Mouse (Mus musculus) MEL (cell line): ENCODE measurements around the gene C5ar2. TPM values are rescaled to one million over a fixed set of nuclear protein-coding genes. Genes with fewer than 3 reads are reported as not detected.
A peak's percentile ranks its signal among the peaks of the same experiment; 100 is the strongest.

ENCODE experiments used
- DNase-seq: peaks from one replicate; pipeline ENCODE4 v3.0.0; 2011; ENCODE audit warnings: low read depth, low spot score
- H3K27ac ChIP-seq: 2 replicates; pipeline ENCODE4 v1.5.1; 2012; ENCODE audit warnings: low read depth, mild to moderate bottlenecking, control low read depth, low read length, moderate library complexity; ENCODE audit not compliant: control insufficient read depth
- H3K27me3 ChIP-seq, 2 experiments: fragments of 150-350 bp in 1 of 2; sonication (generic) in 1 of 2; 2 replicates each; pipeline ENCODE4 v1.6.1; 2012; ENCODE audit warnings: low read length in 2 of 2, mild to moderate bottlenecking in 2 of 2, improper control_type of control experiment in 1 of 2, moderate library complexity in 1 of 2; ENCODE audit not compliant: insufficient read depth in 2 of 2, control insufficient read depth in 1 of 2
- H3K36me3 ChIP-seq, 2 experiments: 2 replicates each; pipeline ENCODE4 v1.6.1; 2012 to 2014; ENCODE audit warnings: low read length in 2 of 2, improper control_type of control experiment in 1 of 2, inconsistent platforms in 1 of 2, mild to moderate bottlenecking in 1 of 2; ENCODE audit not compliant: insufficient read depth in 2 of 2, control insufficient read depth in 1 of 2
- H3K4me1 ChIP-seq, 2 experiments: fragments of 150-350 bp in 1 of 2; sonication (generic) in 1 of 2; 2 replicates each; pipeline ENCODE4 v1.6.1; 2012; ENCODE audit warnings: low read length in 2 of 2, improper control_type of control experiment in 1 of 2, mild to moderate bottlenecking in 1 of 2; ENCODE audit not compliant: insufficient read depth in 2 of 2, control insufficient read depth in 1 of 2
- H3K4me3 ChIP-seq, 2 experiments: fragments of 150-350 bp in 1 of 2; sonication (generic) in 1 of 2; 2 replicates each; pipeline ENCODE4 v1.5.1; 2012; ENCODE audit warnings: low read depth in 2 of 2, low read length in 2 of 2, mild to moderate bottlenecking in 2 of 2, moderate library complexity in 2 of 2, control low read depth in 1 of 2, improper control_type of control experiment in 1 of 2; ENCODE audit not compliant: control insufficient read depth in 1 of 2, insufficient read depth in 1 of 2
- H3K79me2 ChIP-seq: 2 replicates; pipeline ENCODE4 v1.6.1; 2012; ENCODE audit warnings: mild to moderate bottlenecking, low read length, moderate library complexity; ENCODE audit not compliant: control insufficient read depth, poor library complexity, insufficient read depth
- H3K9ac ChIP-seq: 2 replicates; pipeline ENCODE4 v1.6.1; 2012; ENCODE audit warnings: low read depth, mild to moderate bottlenecking, control low read depth, low read length, moderate library complexity; ENCODE audit not compliant: control insufficient read depth, poor library complexity, severe bottlenecking
- H3K9me3 ChIP-seq: fragments of 150-350 bp; sonication (generic); replicated peaks from 2 replicates; pipeline ENCODE4 v1.6.1; 2012; ENCODE audit warnings: mild to moderate bottlenecking, low read length, improper control_type of control experiment, moderate library complexity; ENCODE audit not compliant: insufficient read depth
- BHLHE40 ChIP-seq: IDR thresholded peaks from 2 replicates; pipeline ENCODE4 v1.6.1; 2012; ENCODE audit warnings: low read depth, mild to moderate bottlenecking, inconsistent platforms, low read length, improper control_type of control experiment, borderline replicate concordance
- CHD1 ChIP-seq: IDR thresholded peaks from 2 replicates; pipeline ENCODE4 v1.6.1; 2012; ENCODE audit warnings: low read depth, mild to moderate bottlenecking, inconsistent platforms, low read length, improper control_type of control experiment
- CHD2 ChIP-seq: IDR thresholded peaks from 2 replicates; pipeline ENCODE4 v1.6.1; 2011; ENCODE audit warnings: low read length, improper control_type of control experiment
- CTCF ChIP-seq, 3 experiments: IDR thresholded peaks in 2 of 3; conservative IDR thresholded peaks in 1 of 3; 2 replicates each; pipeline ENCODE4 v1.5.1; 2011 to 2012; ENCODE audit warnings: low read length in 3 of 3, low read depth in 2 of 3, mild to moderate bottlenecking in 2 of 3, improper control_type of control experiment in 1 of 3, inconsistent platforms in 1 of 3, mixed read lengths in 1 of 3, moderate library complexity in 1 of 3; ENCODE audit not compliant: control insufficient read depth in 1 of 3, insufficient read depth in 1 of 3, poor library complexity in 1 of 3, severe bottlenecking in 1 of 3
- E2F4 ChIP-seq: IDR thresholded peaks from 2 replicates; pipeline ENCODE4 v1.6.1; 2011; ENCODE audit warnings: low read depth, low read length, improper control_type of control experiment, borderline replicate concordance
- ELF1 ChIP-seq: IDR thresholded peaks from 2 replicates; pipeline ENCODE4 v1.6.1; 2014; ENCODE audit warnings: low read depth, mild to moderate bottlenecking, inconsistent platforms, low read length, improper control_type of control experiment, moderate library complexity
- EP300 ChIP-seq, 2 experiments: IDR thresholded peaks; 2 replicates each; pipeline ENCODE4 v1.6.1; 2011; ENCODE audit warnings: improper control_type of control experiment in 2 of 2, low read length in 2 of 2, low read depth in 1 of 2, mild to moderate bottlenecking in 1 of 2
- ETS1 ChIP-seq: IDR thresholded peaks from 2 replicates; pipeline ENCODE4 v1.6.1; 2012; ENCODE audit warnings: low read depth, mild to moderate bottlenecking, inconsistent platforms, low read length, improper control_type of control experiment, moderate library complexity
- GABPA ChIP-seq: IDR thresholded peaks from 2 replicates; pipeline ENCODE4 v1.6.1; 2012; ENCODE audit warnings: low read depth, mild to moderate bottlenecking, inconsistent platforms, low read length, improper control_type of control experiment, moderate library complexity
- GATA1 ChIP-seq: IDR thresholded peaks from 2 replicates; pipeline ENCODE4 v1.6.1; 2011; ENCODE audit warnings: low read depth, low read length, improper control_type of control experiment
- JUND ChIP-seq: IDR thresholded peaks from 2 replicates; pipeline ENCODE4 v1.6.1; 2011; ENCODE audit warnings: low read depth, mild to moderate bottlenecking, improper control_type of control experiment, low read length
- MAFK ChIP-seq: IDR thresholded peaks from 2 replicates; pipeline ENCODE4 v1.6.1; 2011; ENCODE audit warnings: low read depth, mild to moderate bottlenecking, low read length, improper control_type of control experiment, borderline replicate concordance
- MAX ChIP-seq: IDR thresholded peaks from 2 replicates; pipeline ENCODE4 v1.6.1; 2011; ENCODE audit warnings: low read length, improper control_type of control experiment
- MEF2A ChIP-seq: IDR thresholded peaks from 2 replicates; pipeline ENCODE4 v1.6.1; 2014; ENCODE audit warnings: low read depth, mild to moderate bottlenecking, inconsistent platforms, low read length, improper control_type of control experiment; ENCODE audit not compliant: poor library complexity, insufficient replicate concordance, severe bottlenecking; ENCODE audit errors: extremely low read depth
- MYB ChIP-seq: IDR thresholded peaks from 2 replicates; pipeline ENCODE4 v1.6.1; 2011; ENCODE audit warnings: mild to moderate bottlenecking, low read depth, low read length, improper control_type of control experiment
- MYC ChIP-seq: IDR thresholded peaks from 2 replicates; pipeline ENCODE4 v1.6.1; 2011; ENCODE audit warnings: low read depth, mild to moderate bottlenecking, low read length, improper control_type of control experiment, moderate library complexity
- NELFE ChIP-seq: IDR thresholded peaks from 2 replicates; pipeline ENCODE4 v1.6.1; 2011; ENCODE audit warnings: low read depth, low read length, improper control_type of control experiment
- NRF1 ChIP-seq: IDR thresholded peaks from 2 replicates; pipeline ENCODE4 v1.6.1; 2014; ENCODE audit warnings: low read depth, mild to moderate bottlenecking, inconsistent platforms, low read length, improper control_type of control experiment, moderate library complexity; ENCODE audit not compliant: poor library complexity, insufficient read depth, severe bottlenecking
- POLR2A ChIP-seq, 2 experiments: IDR thresholded peaks; 2 replicates each; pipeline ENCODE4 v1.6.1; 2011 to 2012; ENCODE audit warnings: low read length in 2 of 2, mild to moderate bottlenecking in 2 of 2, control low read depth in 1 of 2, improper control_type of control experiment in 1 of 2, low read depth in 1 of 2, moderate library complexity in 1 of 2; ENCODE audit not compliant: control insufficient read depth in 1 of 2, insufficient read depth in 1 of 2, poor library complexity in 1 of 2
- POLR2AphosphoS2 ChIP-seq: IDR thresholded peaks from 2 replicates; pipeline ENCODE4 v1.6.1; 2011; ENCODE audit warnings: low read length, improper control_type of control experiment
- RAD21 ChIP-seq: IDR thresholded peaks from 2 replicates; pipeline ENCODE4 v1.6.1; 2011; ENCODE audit warnings: mild to moderate bottlenecking, low read depth, low read length, improper control_type of control experiment
- RCOR1 ChIP-seq: IDR thresholded peaks from 2 replicates; pipeline ENCODE4 v1.6.1; 2012; ENCODE audit warnings: low read depth, mild to moderate bottlenecking, inconsistent platforms, low read length, improper control_type of control experiment
- SIN3A ChIP-seq: IDR thresholded peaks from 2 replicates; pipeline ENCODE4 v1.6.1; 2012; ENCODE audit warnings: low read length, improper control_type of control experiment, inconsistent platforms
- SMC3 ChIP-seq: IDR thresholded peaks from 2 replicates; pipeline ENCODE4 v1.6.1; 2011; ENCODE audit warnings: low read depth, low read length, improper control_type of control experiment
- TAL1 ChIP-seq: IDR thresholded peaks from 2 replicates; pipeline ENCODE4 v1.6.1; 2012; ENCODE audit warnings: mild to moderate bottlenecking, inconsistent platforms, low read length, moderate library complexity, mixed read lengths
- TCF12 ChIP-seq: IDR thresholded peaks from 2 replicates; pipeline ENCODE4 v1.6.1; 2014; ENCODE audit warnings: low read depth, mild to moderate bottlenecking, inconsistent platforms, low read length, improper control_type of control experiment, moderate library complexity
- UBTF ChIP-seq: IDR thresholded peaks from 2 replicates; pipeline ENCODE4 v1.6.1; 2012; ENCODE audit warnings: low read depth, mild to moderate bottlenecking, inconsistent platforms, low read length, improper control_type of control experiment, moderate library complexity, borderline replicate concordance; ENCODE audit not compliant: insufficient read depth
- USF1 ChIP-seq: IDR thresholded peaks from 2 replicates; pipeline ENCODE4 v1.6.1; 2014; ENCODE audit warnings: low read depth, mild to moderate bottlenecking, inconsistent platforms, low read length, improper control_type of control experiment, moderate library complexity
- ZC3H11A ChIP-seq: IDR thresholded peaks from 2 replicates; pipeline ENCODE4 v1.6.1; 2012; ENCODE audit warnings: low read depth, mild to moderate bottlenecking, inconsistent platforms, low read length, improper control_type of control experiment
- ZKSCAN1 ChIP-seq: IDR thresholded peaks from 2 replicates; pipeline ENCODE4 v1.6.1; 2012; ENCODE audit warnings: low read depth, mild to moderate bottlenecking, inconsistent platforms, low read length, improper control_type of control experiment, moderate library complexity
- ZMIZ1 ChIP-seq: IDR thresholded peaks from 2 replicates; pipeline ENCODE4 v1.6.1; 2012; ENCODE audit warnings: low read depth, mild to moderate bottlenecking, inconsistent platforms, low read length, improper control_type of control experiment, moderate library complexity
- ZNF384 ChIP-seq: IDR thresholded peaks from 2 replicates; pipeline ENCODE4 v1.6.1; 2012; ENCODE audit warnings: low read depth, mild to moderate bottlenecking, inconsistent platforms, low read length, improper control_type of control experiment
- polyA plus RNA-seq, 2 experiments: library from polyadenylated mRNA; stranded (reverse) in 1 of 2; unstranded in 1 of 2; fragments of >175 nt in 1 of 2; fragments of >200 nt in 1 of 2; gene quantifications; 2 replicates each; pipeline versions ENCODE4 v1.2.1 to v1.2.4; 2012; ENCODE audit warnings: low replicate concordance in 2 of 2, low read depth in 1 of 2; ENCODE audit not compliant: insufficient read length in 2 of 2, insufficient read depth in 1 of 2, missing spikeins in 1 of 2
- total RNA-seq: library from RNA; depleted of rRNA; stranded (reverse); fragments of 300-350 nt; gene quantifications from 2 replicates; pipeline ENCODE4 v1.2.3, GENCODE M21; 2012

C5ar2 gene
- total and polyA plus RNA-seq, 3 experiments: 0.49 to 1.7 TPM; not detected in 1

GRCm38 (mm10) chr7:16187494-16187893, 56.5 kb downstream of the C5ar2 start:
- DNase-seq: peak; percentile 34
- TF ChIP-seq ZMIZ1: no peak
- TF ChIP-seq MEF2A: no peak
- no peak for TF ChIP-seq SIN3A
- no peak for TF ChIP-seq CHD1
- TF ChIP-seq CHD2: no peak
- no peak for TF ChIP-seq POLR2A (IDR thresholded peaks at IDR 0.05; ENCODE audit: control insufficient read depth in 1 of 2, insufficient read depth in 1 of 2, low read depth in 1 of 2, low read length in 2 of 2, poor library complexity in 1 of 2)
- no peak for TF ChIP-seq UBTF
- no peak for TF ChIP-seq RAD21
- no peak for TF ChIP-seq ZNF384
- no peak for TF ChIP-seq ETS1
- no peak for TF ChIP-seq E2F4
- TF ChIP-seq TAL1: peak; percentile 61
- TF ChIP-seq EP300 (IDR thresholded peaks at IDR 0.05; ENCODE audit: low read depth in 1 of 2, low read length in 2 of 2): 0 out of 4 replicates have a peak, but pooled peaks of 1 of the 2 experiments have one; percentile 25
- TF ChIP-seq POLR2AphosphoS2: no peak
- TF ChIP-seq ZKSCAN1: no peak
- no peak for TF ChIP-seq CTCF (IDR thresholded peaks at IDR 0.05 in 2 of 3, conservative IDR thresholded peaks at IDR 0.05 in 1 of 3; ENCODE audit: control insufficient read depth in 1 of 3, insufficient read depth in 1 of 3, low read depth in 2 of 3, low read length in 3 of 3, poor library complexity in 1 of 3, severe bottlenecking in 1 of 3)
- TF ChIP-seq ZC3H11A: no peak
- TF ChIP-seq NELFE: no peak
- 0 out of 2 replicates have a peak, but pooled peaks have one; percentile 29 for TF ChIP-seq GATA1
- TF ChIP-seq MAX: 0 out of 2 replicates have a peak, but pooled peaks have one; percentile 36
- no peak for TF ChIP-seq GABPA
- no peak for TF ChIP-seq USF1
- no peak for TF ChIP-seq BHLHE40
- TF ChIP-seq MYB: no peak
- TF ChIP-seq NRF1: no peak
- no peak for TF ChIP-seq SMC3
- no peak for TF ChIP-seq ELF1
- no peak for TF ChIP-seq MAFK
- TF ChIP-seq MYC: no peak
- no peak for TF ChIP-seq TCF12
- no peak for TF ChIP-seq RCOR1
- no peak for TF ChIP-seq JUND
- Histone ChIP-seq H3K79me2 (no peaks in the 10 kb centered on the region), H3K4me1 (no peaks in the 10 kb centered on the region), H3K27me3 (no peaks in the 10 kb centered on the region; a peak in 1 of 4 replicates), H3K9ac (no peak overlapping the region), H3K9me3 (no peaks in the 10 kb centered on the region), H3K27ac (no peak overlapping the region), H3K4me3 (no peak overlapping the region), H3K36me3 (no peaks in the 10 kb centered on the region)
